Mouse (Mus musculus): Measurements from ENCODE around the gene Runx1. TPM values are rescaled to one million over a fixed set of nuclear protein-coding genes. Genes with fewer than 3 reads are reported as not detected.

Gene Runx1
- total and polyA plus RNA-seq, 3 experiments: 3.6 to 4.9 (median 4.2) TPM

DNA sequence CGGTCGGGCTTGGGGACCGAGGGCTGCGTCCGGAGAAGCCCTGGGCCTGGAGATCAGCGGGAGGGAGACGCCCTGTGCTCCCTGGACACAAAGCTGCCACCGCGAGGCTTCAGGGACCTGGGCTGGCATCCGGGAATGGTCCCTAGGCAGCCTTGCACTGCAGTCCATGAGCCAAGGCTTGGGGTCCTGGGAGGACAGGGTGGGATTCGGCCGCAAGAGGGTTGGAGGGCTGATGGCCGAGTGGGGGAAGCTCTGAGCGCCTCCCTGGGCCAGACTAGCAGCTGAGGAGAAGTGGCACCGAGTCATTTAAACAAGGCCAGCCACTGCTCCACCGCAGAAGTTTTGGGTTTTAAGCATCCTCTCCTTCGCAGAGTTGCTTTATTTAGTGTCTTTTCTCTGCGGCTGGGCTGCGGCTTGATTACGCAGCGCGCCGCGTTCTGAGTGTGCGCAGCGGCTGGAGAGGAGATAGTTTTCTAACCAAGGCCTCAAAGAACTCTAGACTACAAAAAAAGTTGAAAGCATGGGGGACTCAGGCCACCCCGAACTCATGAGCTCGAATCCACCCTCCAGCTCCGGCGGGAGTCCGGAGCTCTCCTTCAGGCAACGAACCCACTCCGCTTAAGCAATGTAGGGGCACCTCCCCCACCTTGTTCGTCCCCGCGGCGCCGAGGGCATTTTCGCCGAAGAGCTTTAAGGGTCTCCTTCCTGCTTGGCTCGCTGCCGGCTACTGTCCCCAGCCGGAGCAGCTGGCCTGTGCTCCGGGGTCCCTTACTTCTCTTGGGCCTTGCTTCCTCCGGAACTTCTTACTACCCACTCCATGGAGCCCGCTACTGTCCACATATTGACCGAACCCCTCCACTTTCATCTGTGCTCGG is 128.0 kb downstream of the Runx1 start:
- no peak for DNase-seq

DNA sequence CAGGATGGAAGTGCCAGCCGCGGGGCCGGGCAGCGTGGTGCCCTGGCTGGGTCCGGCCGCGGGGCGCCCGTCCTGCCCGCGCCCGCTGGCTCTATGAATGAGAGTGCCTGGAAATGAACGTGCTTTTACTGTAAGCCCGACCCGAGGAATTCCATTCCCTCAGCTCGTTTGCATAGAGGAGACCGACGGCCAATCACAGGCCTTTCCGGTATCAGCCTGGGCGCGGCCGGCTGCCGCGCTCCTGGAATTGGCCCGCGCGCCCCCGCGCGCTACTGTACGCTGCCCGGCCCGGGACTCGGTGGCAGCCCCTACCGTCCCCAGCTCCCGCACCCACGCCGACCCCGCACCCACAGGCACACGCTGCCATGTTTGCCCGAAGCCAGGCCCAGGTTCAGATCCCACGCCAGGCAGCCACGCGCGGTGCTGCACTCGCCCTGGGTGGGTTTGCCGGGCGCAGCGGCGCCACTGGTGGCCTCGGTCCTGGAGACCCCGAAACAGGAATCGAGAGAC is 128.7 kb downstream of the Runx1 start:
- peak; percentile 94 for DNase-seq

DNA sequence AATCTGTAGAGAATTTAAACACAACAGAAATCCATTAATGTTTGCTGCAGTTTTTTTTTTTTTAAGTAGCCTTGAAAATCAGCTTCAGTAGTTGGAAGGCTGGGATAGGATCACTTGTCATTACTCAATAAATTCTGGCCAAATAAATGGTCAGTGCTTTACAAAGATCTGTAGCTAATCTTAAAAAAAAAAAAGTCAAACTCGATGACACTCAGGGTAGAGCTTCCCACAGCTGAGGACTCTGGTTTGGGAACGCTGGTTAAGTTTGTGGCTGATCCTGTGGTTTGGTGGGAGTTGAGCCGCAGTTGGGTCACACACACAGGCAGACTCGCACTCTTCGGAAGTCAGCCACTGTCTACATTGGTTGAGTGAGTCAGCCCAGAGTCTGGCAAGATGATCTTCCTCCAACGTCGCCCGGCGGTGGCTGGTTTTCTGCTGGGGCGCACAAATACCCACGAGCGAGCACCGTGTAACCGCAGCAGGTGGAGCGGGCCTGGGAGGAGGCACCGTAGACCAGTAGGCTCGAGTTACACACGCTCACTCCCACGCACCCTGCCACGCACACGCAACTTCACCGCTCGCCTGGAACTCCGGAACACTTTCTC is 129.4 kb downstream of the Runx1 start:
- DNase-seq: peak; percentile 78

DNA sequence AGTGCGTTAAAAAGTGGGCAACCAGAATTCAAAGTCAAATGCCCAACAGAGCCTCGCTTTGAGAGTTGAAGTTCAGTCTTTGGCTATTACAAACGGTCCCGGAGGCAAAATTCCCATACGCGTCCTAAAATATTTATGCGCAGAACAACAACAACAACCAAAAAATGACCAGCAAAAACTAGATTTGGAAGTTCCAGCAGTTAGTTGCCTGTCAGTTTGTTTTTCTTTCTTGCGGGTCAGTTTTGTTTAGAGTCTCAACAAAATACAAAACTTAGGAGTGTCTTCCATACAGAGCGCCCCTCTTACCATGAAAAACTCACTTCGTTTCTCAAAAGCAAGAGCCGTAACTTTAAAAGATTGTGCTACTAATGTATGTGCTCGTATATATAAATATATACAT is 130.0 kb downstream of the Runx1 start:
- DNase-seq: no peak

DNA sequence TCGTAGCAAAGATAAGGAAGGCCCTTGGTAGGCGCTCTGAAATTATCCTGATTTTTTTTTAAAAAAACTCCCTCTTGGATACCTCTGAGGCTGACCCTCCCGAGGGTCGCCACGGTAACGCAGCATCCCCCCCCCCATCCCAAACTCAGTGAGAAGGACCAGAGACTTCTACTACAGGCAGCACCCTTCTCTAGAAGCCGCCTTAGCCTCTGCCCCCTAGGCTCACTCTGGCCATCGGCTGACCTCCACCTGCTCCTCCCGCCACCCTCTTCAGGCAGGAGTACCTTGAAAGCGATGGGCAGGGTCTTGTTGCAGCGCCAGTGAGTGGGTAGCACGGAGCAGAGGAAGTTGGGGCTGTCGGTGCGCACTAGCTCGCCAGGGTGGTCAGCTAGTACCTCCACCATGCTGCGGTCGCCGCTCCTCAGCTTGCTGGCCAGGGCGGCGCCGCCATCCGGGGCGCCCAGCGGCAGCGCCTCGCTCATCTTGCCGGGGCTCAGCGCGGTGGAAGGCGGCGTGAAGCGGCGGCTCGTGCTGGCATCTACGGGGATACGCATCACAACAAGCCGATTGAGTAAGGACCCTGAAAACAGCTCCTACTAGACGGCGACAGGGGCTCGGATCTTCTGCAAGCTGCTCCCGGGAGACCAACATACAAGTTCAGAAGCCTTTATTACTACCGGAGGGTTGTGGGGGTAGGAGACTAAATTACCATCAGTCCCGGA is 130.6 kb downstream of the Runx1 start:
- peak; percentile 60 for DNase-seq

DNA sequence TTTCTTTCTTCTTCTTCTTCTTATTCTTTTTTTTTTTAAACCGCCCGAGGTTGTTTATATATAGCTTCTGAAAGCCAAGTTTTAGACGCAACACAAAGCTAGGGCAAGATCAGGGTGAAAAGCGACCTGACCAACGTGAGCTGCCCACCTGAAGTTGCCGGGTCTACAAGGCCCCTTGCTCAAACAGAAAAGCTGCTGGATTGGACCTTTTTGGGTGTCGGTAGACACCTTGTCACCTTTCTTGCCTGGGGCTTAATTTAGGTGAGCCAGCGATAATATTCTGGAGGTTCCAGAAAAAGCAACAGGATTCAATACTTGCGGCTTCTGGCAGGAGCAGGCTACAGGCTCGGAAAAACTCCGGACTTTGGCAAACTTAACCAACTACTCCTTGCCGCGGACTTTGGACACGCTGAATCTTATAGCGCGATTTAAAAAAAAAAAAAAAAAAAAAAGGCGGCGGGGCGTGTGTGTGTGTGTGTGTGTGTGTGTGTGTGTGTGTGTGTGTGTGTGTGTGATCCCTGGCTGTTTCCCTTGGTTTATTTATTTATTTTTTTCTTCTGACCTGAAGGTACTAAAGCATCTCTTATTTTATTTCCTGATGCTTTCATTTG is 131.3 kb downstream of the Runx1 start:
- no peak for DNase-seq

DNA sequence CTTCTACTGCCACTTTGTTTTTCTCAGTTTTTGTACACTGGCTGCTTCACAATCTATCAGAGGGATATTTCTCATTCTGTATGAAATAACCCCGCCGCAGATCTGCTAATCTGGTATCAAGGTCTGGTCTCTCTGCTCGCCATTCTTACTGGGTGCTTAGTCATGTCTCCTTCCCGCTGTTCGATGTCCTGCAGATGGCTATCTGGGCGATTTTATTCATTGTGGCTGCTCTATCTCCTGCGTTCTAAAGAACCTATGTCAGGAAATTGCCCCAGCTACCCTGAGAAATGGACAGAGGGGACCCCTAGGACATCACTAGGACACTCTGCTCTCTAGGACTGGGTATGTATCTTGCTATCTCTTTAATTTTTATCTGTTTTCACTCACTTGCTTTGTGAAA is 135.2 kb downstream of the Runx1 start:
- DNase-seq: no peak

DNA sequence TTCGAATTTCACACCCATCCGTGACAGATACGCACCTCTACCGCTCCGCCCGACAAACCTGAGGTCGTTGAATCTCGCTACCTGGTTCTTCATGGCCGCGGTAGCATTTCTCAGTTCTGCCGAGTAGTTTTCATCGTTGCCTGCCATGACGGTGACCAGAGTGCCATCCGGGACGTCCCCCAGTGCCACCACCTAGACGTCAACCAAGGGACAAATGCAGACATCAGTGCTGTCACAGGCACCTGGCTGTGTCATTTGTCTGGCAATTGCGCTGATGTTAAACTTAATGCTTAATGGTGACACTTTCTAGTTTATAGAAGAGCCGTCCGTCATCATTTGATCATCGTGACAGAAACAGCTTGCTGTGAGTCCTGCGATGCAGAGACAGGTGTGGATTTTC is 137.0 kb downstream of the Runx1 start:
- no peak for DNase-seq

DNA sequence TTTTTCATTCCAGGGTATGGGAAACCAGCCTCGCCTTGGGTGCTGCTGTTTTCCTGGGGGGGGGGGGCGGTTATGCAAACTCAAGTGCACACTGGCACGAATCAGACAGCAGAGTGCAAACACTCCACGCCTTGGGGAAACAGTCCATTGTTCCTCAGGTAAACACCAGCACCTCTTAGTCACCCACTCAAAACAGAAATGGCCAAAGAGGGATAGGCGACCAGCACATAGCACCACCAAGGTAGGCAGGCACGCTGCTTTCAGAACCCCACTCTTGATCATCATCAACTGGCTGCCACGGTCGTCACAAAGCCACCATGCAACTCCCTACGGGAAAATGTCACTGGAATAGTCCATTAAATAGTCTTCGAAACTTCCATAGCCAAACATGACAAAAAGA is 139.0 kb downstream of the Runx1 start:
- no peak for DNase-seq

DNA sequence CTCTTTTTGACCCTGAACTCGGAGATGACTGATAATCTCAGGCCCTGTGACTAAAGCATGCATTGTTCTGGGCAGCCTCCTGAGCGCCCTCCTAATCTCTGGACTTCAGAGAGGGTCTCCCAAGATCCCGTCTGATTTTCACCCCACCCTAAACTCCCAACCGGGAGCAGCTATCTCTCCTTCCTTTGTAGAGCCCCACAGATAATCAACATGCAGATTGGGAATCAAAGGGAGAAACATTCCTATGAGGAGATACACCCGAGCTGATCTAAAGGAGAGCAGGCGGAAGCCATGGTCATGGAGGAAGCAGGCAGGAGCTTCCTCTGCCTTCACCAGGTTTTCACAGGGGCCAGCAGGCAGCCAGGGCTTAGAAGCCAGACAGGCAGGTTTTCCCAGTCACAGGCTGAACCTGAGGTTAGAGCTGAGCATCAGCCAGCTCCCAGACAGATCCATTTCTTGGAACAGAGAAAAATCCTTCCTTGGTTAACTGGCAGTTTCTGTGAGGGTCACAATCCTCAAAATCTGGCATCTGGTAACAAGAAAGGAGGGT is 140.1 kb downstream of the Runx1 start:
- no peak for DNase-seq

DNA sequence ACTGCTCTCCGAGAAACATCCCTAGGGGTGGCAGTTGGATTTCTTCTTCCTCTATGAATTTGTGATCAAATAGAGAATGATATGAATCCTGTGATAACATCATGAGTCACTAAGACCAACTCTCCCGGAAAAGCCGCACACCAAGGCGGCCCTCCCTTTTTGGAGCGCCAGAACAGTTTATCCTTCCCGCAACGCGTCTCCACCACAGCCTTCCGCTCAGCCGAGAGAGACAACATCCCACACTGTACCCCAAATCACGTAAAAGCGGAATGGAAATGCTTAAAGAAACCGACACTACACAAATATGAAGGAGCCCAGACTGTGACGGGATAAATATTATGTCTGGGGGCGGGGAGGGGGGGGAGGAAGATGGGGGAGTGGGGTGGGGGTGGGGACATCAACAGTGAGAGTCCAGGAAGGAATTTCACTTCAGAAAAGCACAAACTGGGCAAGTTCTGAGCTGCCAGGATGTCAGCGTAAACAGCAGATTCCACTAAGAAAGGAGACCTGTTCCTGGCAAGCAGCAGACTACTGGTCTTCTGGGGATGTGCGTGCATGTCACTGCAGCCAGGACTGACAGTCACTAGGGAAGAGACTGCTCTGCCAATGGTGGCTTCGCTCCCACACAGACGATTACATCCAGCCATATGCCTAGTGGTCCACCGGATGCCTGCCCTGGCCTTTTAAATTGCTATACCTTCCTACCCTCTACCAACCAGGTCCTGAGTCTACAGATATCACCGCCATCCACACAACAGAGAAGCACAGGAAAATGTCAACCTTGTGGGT is 141.3 kb downstream of the Runx1 start:
- DNase-seq: no peak

DNA sequence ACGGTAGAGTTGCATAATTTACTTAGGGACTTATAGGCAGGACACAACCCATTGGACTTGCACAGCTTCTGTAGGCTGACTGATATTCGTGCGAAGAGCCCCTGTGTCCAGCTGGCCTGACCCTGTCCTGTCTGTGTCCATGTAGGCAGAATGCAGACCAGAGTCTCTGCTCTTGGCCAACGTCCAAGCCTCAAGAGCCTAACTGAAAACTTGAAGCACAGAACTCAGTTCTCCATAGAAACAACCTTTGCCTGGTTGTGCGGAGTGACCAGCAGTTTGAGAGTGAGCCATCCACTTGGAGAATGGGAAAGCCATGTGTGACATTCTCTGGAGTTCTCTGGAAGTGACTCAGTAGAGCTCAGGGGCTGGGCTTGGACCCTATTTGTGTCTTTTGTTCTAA is 149.3 kb downstream of the Runx1 start:
- no peak for DNase-seq

DNA sequence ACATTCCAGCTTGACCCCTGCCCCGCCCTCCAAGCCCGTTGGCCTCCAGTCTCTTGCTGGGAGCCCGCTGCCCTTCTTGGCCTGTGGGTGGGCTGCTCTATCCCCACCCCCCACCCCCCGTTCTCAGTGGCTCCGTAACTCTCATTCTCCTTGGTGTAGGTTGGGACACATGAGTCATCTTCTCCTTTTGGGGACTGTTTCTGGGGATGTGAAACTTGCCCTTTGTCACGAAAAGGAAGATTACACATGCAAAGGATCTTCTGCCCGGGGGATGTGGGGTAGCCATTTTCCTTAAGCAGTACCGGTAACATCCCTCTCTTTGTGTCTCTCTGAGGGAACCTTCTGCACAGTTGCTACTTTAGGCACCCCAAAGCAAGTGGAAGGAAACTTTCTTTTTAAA is 150.3 kb downstream of the Runx1 start:
- DNase-seq: no peak

DNA sequence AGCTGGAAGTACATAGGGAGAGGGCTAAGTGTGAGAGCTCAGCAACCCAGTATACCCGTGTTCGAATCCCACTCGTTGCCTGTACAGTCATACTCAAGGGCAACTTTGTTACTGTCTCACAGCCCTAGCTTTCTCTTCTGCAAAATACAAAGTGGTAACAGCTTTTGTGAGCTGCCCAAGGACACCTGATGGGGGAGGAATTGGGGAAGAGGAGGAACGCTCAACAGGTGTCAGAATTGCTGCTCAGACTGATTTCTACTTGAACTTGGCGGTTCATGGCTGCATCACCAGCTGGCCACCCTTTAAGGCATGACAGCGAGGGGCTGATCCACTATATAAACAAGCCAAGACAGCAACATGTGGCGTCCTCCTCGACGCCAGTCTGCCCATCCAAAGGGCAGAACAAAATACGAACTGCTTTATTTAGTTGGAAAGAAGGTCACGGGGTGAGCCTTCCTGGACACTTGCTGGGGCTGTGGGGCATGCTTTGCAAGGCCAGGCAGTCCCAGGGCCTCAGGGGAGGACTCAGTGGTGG is 151.0 kb downstream of the Runx1 start:
- no peak for DNase-seq

DNA sequence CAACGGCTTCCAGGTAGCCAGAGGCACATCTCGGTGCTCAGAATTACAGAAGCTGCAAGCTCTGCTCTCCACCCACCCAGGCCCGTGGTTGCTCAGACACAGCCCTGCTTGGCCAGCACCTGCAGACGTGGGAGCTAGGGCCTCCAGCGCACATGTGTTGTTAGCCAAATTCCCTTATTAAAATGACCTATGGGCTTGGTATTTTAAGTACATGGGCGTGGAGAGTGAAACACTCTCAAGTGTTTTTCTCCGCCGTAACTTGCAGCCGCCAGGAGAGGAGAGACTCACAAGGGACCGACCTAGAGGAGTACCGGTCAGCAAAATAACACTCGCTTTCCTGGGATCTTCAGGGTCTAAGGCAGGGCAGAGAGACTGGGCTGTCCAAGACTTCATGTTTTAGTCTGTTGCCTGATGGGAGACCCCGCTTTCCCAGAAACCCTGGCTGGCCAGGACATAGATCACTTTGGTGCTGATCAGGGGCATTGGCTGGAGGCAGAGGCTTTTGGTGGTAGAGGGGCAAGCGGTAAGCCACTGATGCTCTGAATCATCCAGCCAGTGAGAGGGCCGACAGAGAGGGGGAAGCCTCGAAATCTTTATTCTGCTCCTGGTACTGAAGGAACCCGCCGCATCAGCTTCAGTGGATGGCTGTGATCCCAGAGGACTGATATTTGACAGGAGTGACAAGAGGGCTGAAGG is 151.7 kb downstream of the Runx1 start:
- DNase-seq: no peak

DNA sequence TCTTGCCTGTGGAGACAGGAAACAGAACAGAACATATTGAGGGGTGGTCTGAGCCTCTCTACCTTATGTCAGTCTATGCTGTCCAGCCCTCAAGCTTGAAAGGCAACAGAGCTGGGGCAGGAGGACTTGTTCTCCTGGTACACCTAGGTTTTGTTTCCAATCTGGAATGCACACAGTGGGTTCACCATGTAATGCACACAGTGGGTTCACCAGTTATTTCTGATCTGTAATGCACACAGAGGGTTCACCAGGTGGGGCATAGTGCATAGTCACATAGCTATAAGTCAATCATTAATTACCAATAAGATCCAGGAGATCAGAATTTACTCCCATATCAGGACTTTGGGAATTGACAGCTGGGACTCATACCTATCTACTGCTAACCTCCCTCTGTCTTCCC is 157.1 kb downstream of the Runx1 start:
- DNase-seq: no peak

DNA sequence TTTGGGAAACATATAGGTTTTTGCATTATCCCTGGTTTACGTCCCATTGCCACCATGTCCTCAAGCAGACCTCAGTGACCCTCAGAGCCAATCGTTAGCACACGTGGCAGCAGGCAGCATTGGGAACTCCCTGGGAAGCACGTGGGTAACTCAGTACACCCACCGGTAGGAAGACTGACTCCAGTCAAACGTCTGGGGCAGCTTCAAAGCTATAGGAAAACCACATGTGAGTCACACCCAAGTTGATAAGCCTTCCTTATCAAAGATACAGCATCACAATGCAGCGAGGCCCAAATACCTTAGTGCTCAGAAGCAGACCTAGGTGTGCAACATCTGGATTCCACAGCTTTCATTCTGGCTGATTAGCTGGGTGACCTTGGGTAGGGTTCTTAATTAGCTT is 164.2 kb downstream of the Runx1 start:
- DNase-seq: no peak

DNA sequence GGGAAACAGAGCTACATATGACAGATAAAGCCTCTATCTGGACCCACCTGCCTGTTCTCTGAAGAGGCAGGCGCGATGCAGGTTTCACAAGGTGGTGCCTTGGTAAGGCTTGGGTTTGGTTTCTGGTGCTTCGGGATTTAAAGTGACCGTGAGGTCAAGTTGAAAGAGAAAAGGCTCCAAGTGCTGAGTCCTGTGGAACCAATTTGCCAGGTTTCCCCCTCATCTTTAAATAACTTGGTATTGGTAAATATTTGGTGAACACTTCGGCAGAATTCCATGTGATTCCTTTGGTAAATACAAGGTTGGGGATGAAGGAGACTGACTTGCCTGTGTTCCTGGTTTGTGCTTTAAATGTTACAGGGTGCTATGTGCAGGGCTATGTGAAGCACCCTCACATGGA is 169.2 kb downstream of the Runx1 start:
- DNase-seq: no peak

DNA sequence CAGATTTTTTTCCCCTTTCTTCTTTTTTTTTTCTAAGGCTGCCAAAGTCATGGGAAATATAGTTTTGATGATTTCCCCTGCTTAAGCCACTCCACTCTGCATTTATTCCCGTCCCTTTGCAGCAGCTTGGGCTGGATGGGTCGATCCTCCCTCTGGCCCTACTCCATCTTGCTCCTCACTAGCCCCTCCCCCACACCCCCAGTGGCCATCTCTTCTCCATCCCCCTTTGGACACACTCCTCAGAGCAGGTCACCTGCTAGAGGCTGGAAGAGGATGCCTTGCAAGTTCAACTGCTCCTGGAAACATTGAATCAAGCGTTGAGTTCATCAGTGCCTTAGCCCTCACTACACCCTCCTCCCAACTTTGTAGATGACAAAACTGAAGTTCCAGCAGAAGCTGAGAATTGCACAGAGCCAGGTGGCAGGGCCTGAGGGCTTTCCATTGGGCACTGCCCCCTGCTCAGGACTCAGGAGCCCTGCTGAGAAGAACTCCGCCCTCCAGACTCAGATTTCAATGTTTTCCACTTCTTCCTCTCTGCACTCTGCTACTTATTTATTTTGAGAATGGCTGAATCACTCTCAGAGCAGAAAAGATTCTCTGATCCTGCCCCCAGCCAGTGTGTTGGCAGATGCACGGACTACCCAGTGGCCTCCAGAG is 171.5 kb downstream of the Runx1 start:
- no peak for DNase-seq

DNA sequence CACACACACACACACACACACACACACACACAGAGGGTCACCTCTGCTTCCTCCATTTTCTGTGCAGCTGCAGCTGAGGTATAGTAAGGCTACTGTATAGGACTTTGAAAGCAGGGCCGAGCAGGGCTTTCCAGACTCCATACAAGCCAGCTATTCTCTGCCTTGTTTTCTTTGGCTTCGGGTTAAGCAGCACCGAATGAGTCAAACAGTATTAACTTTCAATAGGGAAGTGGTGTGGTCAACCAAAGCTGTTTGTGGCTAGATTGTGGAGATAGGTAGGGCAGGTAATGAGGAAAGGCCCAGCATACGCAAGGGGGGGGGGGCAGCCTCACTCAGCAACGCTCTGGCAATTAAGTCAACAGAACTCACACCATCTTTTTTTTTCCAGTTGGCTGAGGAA is 172.1 kb downstream of the Runx1 start:
- no peak for DNase-seq

Data from adrenal gland, adult 2 months (tissue).